In the genomic region with DNA sequence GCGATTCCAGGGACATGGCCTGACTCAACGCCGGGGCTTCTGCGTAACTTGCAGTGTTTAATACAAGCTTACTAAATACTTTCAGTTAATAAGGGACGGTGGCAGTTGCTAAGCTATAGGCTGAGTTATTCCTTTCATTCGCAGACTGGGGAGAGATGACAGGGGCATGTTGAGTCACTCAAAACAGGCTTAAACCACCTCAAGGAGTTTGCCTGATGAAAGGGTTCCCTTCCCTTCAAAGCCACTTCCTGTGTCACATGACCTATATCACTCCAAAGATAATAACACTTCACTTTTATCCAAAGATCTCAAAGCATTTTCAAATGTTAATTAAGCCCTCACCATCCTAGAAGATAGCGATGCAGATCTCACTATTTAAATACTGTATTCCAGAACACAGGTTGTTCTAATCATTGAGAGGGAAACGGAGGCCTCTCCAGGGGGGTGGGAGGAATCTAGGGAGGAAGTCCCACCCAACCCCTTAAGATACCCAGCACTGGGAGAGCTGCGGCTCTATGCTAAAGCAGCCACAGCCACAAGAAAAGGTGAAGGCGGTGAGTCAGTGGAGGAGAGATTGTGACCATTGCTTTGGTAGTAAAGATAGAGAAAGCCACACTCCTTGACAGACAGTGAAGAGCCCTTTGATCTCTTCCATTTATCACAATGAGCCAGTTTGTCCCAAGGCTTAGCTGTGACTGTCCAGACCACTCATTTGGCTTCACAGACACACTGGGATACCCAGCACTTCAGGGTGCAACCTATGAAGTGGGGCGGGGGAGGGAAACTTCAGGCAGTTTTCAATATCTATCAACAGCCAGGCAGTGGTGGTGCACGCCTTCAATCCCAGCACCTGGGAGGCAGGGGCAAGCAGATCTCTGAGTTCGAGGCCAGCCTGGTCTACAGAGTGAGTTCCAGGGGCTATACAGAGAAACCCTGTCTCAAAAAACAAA, we compare ENCODE assay signal across 16 mouse cellular contexts.
DNase-seq lines count a peak whose midpoint lies in the region; ATAC-seq and TF ChIP-seq lines count a peak whose summit lies in the region.
"Had no signal": no experiment of that assay in that cellular context is flagged by ENCODE, and none has a peak within 500 bp of the region (broad histone marks: within the 10 kb centered on the region; RNA-seq: fewer than 3 reads in every experiment).

No protein-coding gene starts in this region.

- no peaks in the 10 kb centered on the region for H3K27me3 ChIP-seq in forebrain, postnatal 0 days (ENCODE audit: insufficient read depth, low read length)
- H3K27me3 ChIP-seq in forebrain, embryonic 13.5 days, result no peaks in the 10 kb centered on the region
- H3K27me3 ChIP-seq in midbrain, embryonic 16.5 days (ENCODE audit: control insufficient read depth, insufficient read depth, low read depth, low read length), result no peaks in the 10 kb centered on the region
- no peaks in the 10 kb centered on the region for H3K27me3 ChIP-seq in intestine, postnatal 0 days (replicated peaks; ENCODE audit: control insufficient read depth, insufficient read depth, low read length)
- H3K27me3 ChIP-seq: hindbrain, embryonic 15.5 days; Patski had no signal

- TF ChIP-seq CTCF in forebrain, postnatal 0 days (IDR thresholded peaks at IDR 0.05; ENCODE audit: low read depth), result no peak
- no peak for TF ChIP-seq CTCF in intestine, postnatal 0 days (IDR thresholded peaks at IDR 0.05; ENCODE audit: low read depth)

- no peak for DNase-seq in forebrain, postnatal 0 days
- DNase-seq in 416B (ENCODE audit: low read depth), result peak; percentile 55
- no peak for DNase-seq in cerebellum, postnatal 14 days
- DNase-seq in frontal cortex, adult 2 months (ENCODE audit: extremely low spot score in 1 of 2, low spot score in 1 of 2), result no peak
- DNase-seq: adrenal gland, postnatal 25 days; B cell, adult 2 months; cerebellum, adult 8-10 months; lung, postnatal 10 days had no signal

- no peaks in the 10 kb centered on the region for H3K9me3 ChIP-seq in forebrain, postnatal 0 days (ENCODE audit: low read length)
- no peaks in the 10 kb centered on the region for H3K9me3 ChIP-seq in forebrain, embryonic 13.5 days (replicated peaks)
- H3K9me3 ChIP-seq in midbrain, embryonic 16.5 days (replicated peaks; ENCODE audit: control insufficient read depth, low read length, poor library complexity, severe bottlenecking), result no peaks in the 10 kb centered on the region
- H3K9me3 ChIP-seq in intestine, postnatal 0 days (ENCODE audit: control insufficient read depth), result no peaks in the 10 kb centered on the region
- H3K9me3 ChIP-seq: heart, embryonic 13.5 days; hindbrain, embryonic 15.5 days had no signal

- H3K4me1 ChIP-seq in forebrain, postnatal 0 days (ENCODE audit: insufficient read depth), result no peaks in the 10 kb centered on the region
- H3K4me1 ChIP-seq in forebrain, embryonic 13.5 days, result 0 out of 2 replicates have a peak, but pooled peaks cover 4% of the 10 kb centered on the region
- H3K4me1 ChIP-seq in midbrain, embryonic 16.5 days (ENCODE audit: control insufficient read depth, insufficient read depth, low read length), result no peaks in the 10 kb centered on the region
- H3K4me1 ChIP-seq in intestine, postnatal 0 days (replicated peaks; ENCODE audit: control insufficient read depth, insufficient read depth, low read length), result no peaks in the 10 kb centered on the region
- H3K4me1 ChIP-seq: hindbrain, embryonic 15.5 days had no signal

- no peaks in the 10 kb centered on the region for H3K36me3 ChIP-seq in forebrain, postnatal 0 days (ENCODE audit: insufficient read depth)
- no peaks in the 10 kb centered on the region for H3K36me3 ChIP-seq in forebrain, embryonic 13.5 days (ENCODE audit: poor library complexity, severe bottlenecking)
- H3K36me3 ChIP-seq in midbrain, embryonic 16.5 days (ENCODE audit: control insufficient read depth, insufficient read depth, low read length), result no peaks in the 10 kb centered on the region
- no peaks in the 10 kb centered on the region for H3K36me3 ChIP-seq in intestine, postnatal 0 days (ENCODE audit: control insufficient read depth, insufficient read depth)
- H3K36me3 ChIP-seq: heart, embryonic 13.5 days; hindbrain, embryonic 15.5 days had no signal

- no peak overlapping the region for H3K9ac ChIP-seq in forebrain, postnatal 0 days
- no peak overlapping the region for H3K9ac ChIP-seq in forebrain, embryonic 13.5 days
- H3K9ac ChIP-seq in midbrain, embryonic 16.5 days (ENCODE audit: low read depth, low read length), result no peak overlapping the region
- H3K9ac ChIP-seq in intestine, postnatal 0 days (ENCODE audit: low read depth, low read length), result no peak overlapping the region
- H3K9ac ChIP-seq: heart, embryonic 13.5 days; hindbrain, embryonic 15.5 days had no signal

- ATAC-seq in forebrain, postnatal 0 days, result peak; percentile 16; the same call in 1 of the 2 replicates
- no peak for ATAC-seq in forebrain, embryonic 13.5 days
- 0 out of 2 replicates have a peak, but pooled peaks have one; percentile 45 for ATAC-seq in common myeloid progenitor, adult 5-6 weeks (replicated peaks; ENCODE audit: low read depth, poor library complexity, severe bottlenecking)
- peak; percentile 48; the same call in 1 of the 2 replicates for ATAC-seq in midbrain, embryonic 16.5 days
- ATAC-seq in intestine, postnatal 0 days, result no peak
- ATAC-seq: Patski had no signal

- no peak overlapping the region for H3K4me2 ChIP-seq in forebrain, postnatal 0 days (ENCODE audit: low read depth)
- no peak overlapping the region for H3K4me2 ChIP-seq in forebrain, embryonic 13.5 days
- no peak overlapping the region for H3K4me2 ChIP-seq in midbrain, embryonic 16.5 days (ENCODE audit: low read length)
- H3K4me2 ChIP-seq in intestine, postnatal 0 days (replicated peaks; ENCODE audit: low read depth), result no peak overlapping the region
- H3K4me2 ChIP-seq: heart, embryonic 13.5 days; hindbrain, embryonic 15.5 days had no signal

- no peak overlapping the region for H3K4me3 ChIP-seq in forebrain, postnatal 0 days (ENCODE audit: low read depth, low read length)
- H3K4me3 ChIP-seq in forebrain, embryonic 13.5 days, result no peak overlapping the region
- H3K4me3 ChIP-seq in midbrain, embryonic 16.5 days (ENCODE audit: low read depth, low read length), result no peak overlapping the region
- no peak overlapping the region for H3K4me3 ChIP-seq in intestine, postnatal 0 days (ENCODE audit: low read depth, low read length)
- H3K4me3 ChIP-seq: heart, embryonic 13.5 days; hindbrain, embryonic 15.5 days had no signal

- H3K27ac ChIP-seq in forebrain, postnatal 0 days (ENCODE audit: low read depth, low read length), result no peak overlapping the region
- no peak overlapping the region for H3K27ac ChIP-seq in forebrain, embryonic 13.5 days
- no peak overlapping the region for H3K27ac ChIP-seq in midbrain, embryonic 16.5 days (ENCODE audit: low read length)
- no peak overlapping the region for H3K27ac ChIP-seq in intestine, postnatal 0 days (ENCODE audit: low read depth, low read length)
- H3K27ac ChIP-seq: heart, embryonic 13.5 days; hindbrain, embryonic 15.5 days; kidney, postnatal 0 days had no signal

- WGBS in forebrain, postnatal 0 days, result 51% methylated on average over 13 of the region's 13 CpGs
- 49% methylated on average over 13 of the region's 13 CpGs for WGBS in forebrain, embryonic 13.5 days
- WGBS in midbrain, embryonic 16.5 days, result 51% methylated on average over 13 of the region's 13 CpGs
- WGBS in intestine, postnatal 0 days, result 79% methylated on average over 13 of the region's 13 CpGs

Comparison
In these comparisons a context has a peak if more than half of its experiments do, and no peak if none do; other contexts are left out.
1. ATAC-seq: peak in forebrain, postnatal 0 days (single experiment), common myeloid progenitor, adult 5-6 weeks (single experiment) and midbrain, embryonic 16.5 days (single experiment); none in forebrain, embryonic 13.5 days (single experiment) and intestine, postnatal 0 days (single experiment).